Mouse (Mus musculus) lung, embryonic 15.5 days (tissue): ENCODE results near the gene Ggcx. TPM values are rescaled to one million over a fixed set of nuclear protein-coding genes. Genes with fewer than 3 reads are reported as not detected.
"Not testable (repeated sequence)": the region's sequence is repeated elsewhere in the genome, so short reads cannot be mapped to it uniquely, and the experiment has no call there.

Experiments used
- ATAC-seq: fragments of 200-750 bp; cut with Nextera tagmentation; 2 replicates; pipeline ENCODE4 v1.8.0; 2017; ENCODE audit warnings: moderate number of reproducible peaks, borderline replicate concordance; ENCODE audit not compliant: low FRiP score, low TSS enrichment; ENCODE audit errors: extremely low read depth
- H3K27ac ChIP-seq: fragments of 300-500 bp; sonication (generic); 2 replicates; pipeline ENCODE4 v1.5.1; 2015; ENCODE audit warnings: moderate library complexity, mild to moderate bottlenecking, inconsistent platforms
- H3K27me3 ChIP-seq: fragments of 300-500 bp; sonication (generic); 2 replicates; pipeline ENCODE4 v1.6.1; 2015; ENCODE audit warnings: inconsistent platforms
- H3K36me3 ChIP-seq: fragments of 300-500 bp; sonication (generic); 2 replicates; pipeline ENCODE4 v1.6.1; 2015; ENCODE audit warnings: inconsistent platforms
- H3K4me1 ChIP-seq: fragments of 300-500 bp; sonication (generic); 2 replicates; pipeline ENCODE4 v1.6.1; 2015; ENCODE audit warnings: inconsistent platforms
- H3K4me2 ChIP-seq: fragments of 300-500 bp; sonication (generic); 2 replicates; pipeline ENCODE4 v1.6.1; 2015; ENCODE audit warnings: inconsistent platforms, mild to moderate bottlenecking, moderate library complexity
- H3K4me3 ChIP-seq: fragments of 300-500 bp; sonication (generic); 2 replicates; pipeline ENCODE4 v1.5.1; 2015; ENCODE audit warnings: mild to moderate bottlenecking, inconsistent platforms
- H3K9ac ChIP-seq: fragments of 300-500 bp; sonication (generic); 2 replicates; pipeline ENCODE4 v1.6.1; 2015; ENCODE audit warnings: inconsistent platforms
- H3K9me3 ChIP-seq: fragments of 300-500 bp; sonication (generic); 2 replicates; pipeline ENCODE4 v1.6.1; 2016; ENCODE audit warnings: inconsistent platforms
- WGBS: fragments of 180-500 bp; shearing (Covaris S2); methylation state at CpG from one replicate; pipeline ENCODE4 v1.1.7; 2015; 5-methylcytosine and 5-hydroxymethylcytosine counted together
- polyA plus RNA-seq: library from polyadenylated mRNA; unstranded; fragments of >200 nt; fragmentation: Nextera tagmentation; extraction: Ambion mirVana; gene quantifications from 2 replicates; pipeline ENCODE4 v1.2.1, GENCODE M21; 2015

Ggcx gene
- polyA plus RNA-seq, 1 experiment from 2014 or later: 40.0 TPM

- Histone ChIP-seq H3K4me1 (peaks cover 4% of the 10 kb centered on the region; the same call in 1 of the 2 replicates), H3K27ac (no peak overlapping the region), H3K36me3 (peaks cover 85% of the 10 kb centered on the region), H3K4me2 (no peak overlapping the region), H3K9ac (no peak overlapping the region), H3K4me3 (no peak overlapping the region), H3K27me3 (no peaks in the 10 kb centered on the region), H3K9me3 (no peaks in the 10 kb centered on the region)
- ATAC-seq: no peak
- 85% methylated on average over 2 of the region's 2 CpGs for WGBS
Observed at GRCm38 (mm10) chr6:72432153-72432552, 18.0 kb downstream of the Ggcx start.

- no peaks in the 10 kb centered on the region for H3K27me3 ChIP-seq
- no peak for ATAC-seq
- H3K4me2 ChIP-seq: peak overlapping the region; percentile 78
- 0% methylated on average over 5 of the region's 5 CpGs for WGBS
- H3K36me3 ChIP-seq: peaks cover 44% of the 10 kb centered on the region
- peak overlapping the region; percentile 100 for H3K9ac ChIP-seq
- peak overlapping the region; percentile 99; the same call in 1 of the 2 replicates for H3K27ac ChIP-seq
- no peaks in the 10 kb centered on the region for H3K9me3 ChIP-seq
- peaks cover 21% of the 10 kb centered on the region; the same call in 1 of the 2 replicates for H3K4me1 ChIP-seq
- peak overlapping the region; percentile 95 for H3K4me3 ChIP-seq
Observed at GRCm38 (mm10) chr6:72438226-72438625, 24.1 kb downstream of the Ggcx start.

- Histone ChIP-seq H3K36me3 (peaks cover 38% of the 10 kb centered on the region), H3K9me3 (no peaks in the 10 kb centered on the region), H3K27ac (peak overlapping the region; percentile 99), H3K9ac (peak overlapping the region; percentile 100), H3K4me3 (peak overlapping the region; percentile 95), H3K27me3 (no peaks in the 10 kb centered on the region), H3K4me2 (peak overlapping the region; percentile 78), H3K4me1 (peaks cover 21% of the 10 kb centered on the region; the same call in 1 of the 2 replicates)
- WGBS: under 1% methylated on average over 51 of the region's 57 CpGs
- peak; percentile 67 for ATAC-seq
Observed at GRCm38 (mm10) chr6:72438862-72439354, 24.8 kb downstream of the Ggcx start.

GRCm38 (mm10) chr6:72439355-72440185, 25.5 kb downstream of the Ggcx start, which contains the start of gene Mat2a:
TSS of gene Mat2a (minus strand) at chr6:72439558.
- peak within 1 kb of the TSS; percentile 100 for H3K9ac ChIP-seq
- H3K36me3 ChIP-seq: peaks cover 33% of the 10 kb centered on the region
- peaks cover 21% of the 10 kb centered on the region; the same call in 1 of the 2 replicates for H3K4me1 ChIP-seq
- 0% methylated on average over 75 of the region's 77 CpGs for WGBS
- ATAC-seq: peak; percentile 91
- H3K4me2 ChIP-seq: peak within 1 kb of the TSS; percentile 78
- H3K9me3 ChIP-seq: no peaks in the 10 kb centered on the region
- H3K4me3 ChIP-seq: peak within 1 kb of the TSS; percentile 95
- no peaks in the 10 kb centered on the region for H3K27me3 ChIP-seq
- H3K27ac ChIP-seq: peak within 1 kb of the TSS; percentile 99

GRCm38 (mm10) chr6:72440186-72440990, 26.3 kb downstream of the Ggcx start:
- WGBS: 6% methylated on average over 17 of the region's 17 CpGs
- ATAC-seq: no peak

GRCm38 (mm10) chr6:72442921-72443604, 29.0 kb downstream of the Ggcx start:
- Histone ChIP-seq H3K9ac (no peak overlapping the region), H3K4me1 (peaks cover 10% of the 10 kb centered on the region; the same call in 1 of the 2 replicates), H3K36me3 (0 out of 2 replicates have a peak, but pooled peaks cover 1% of the 10 kb centered on the region), H3K27ac (no peak overlapping the region), H3K27me3 (no peaks in the 10 kb centered on the region), H3K4me3 (no peak overlapping the region), H3K4me2 (no peak overlapping the region), H3K9me3 (no peaks in the 10 kb centered on the region)
- WGBS: 83% methylated on average over 1 of the region's 1 CpGs
- no peak for ATAC-seq

More at GRCm38 (mm10) chr6:72440186-72440990, 26.3 kb downstream of the Ggcx start:
- Histone ChIP-seq H3K27ac (peak overlapping the region; percentile 99), H3K4me3 (peak overlapping the region; percentile 95), H3K27me3 (no peaks in the 10 kb centered on the region), H3K9me3 (no peaks in the 10 kb centered on the region), H3K36me3 (peaks cover 24% of the 10 kb centered on the region), H3K4me1 (peaks cover 21% of the 10 kb centered on the region; the same call in 1 of the 2 replicates), H3K4me2 (peak overlapping the region; percentile 78), H3K9ac (peak overlapping the region; percentile 74)

- Histone ChIP-seq H3K36me3 (no peaks in the 10 kb centered on the region), H3K27ac (no peak overlapping the region), H3K9me3 (no peaks in the 10 kb centered on the region), H3K9ac (no peak overlapping the region), H3K27me3 (no peaks in the 10 kb centered on the region), H3K4me1 (peaks cover 8% of the 10 kb centered on the region; the same call in 1 of the 2 replicates), H3K4me3 (no peak overlapping the region), H3K4me2 (no peak overlapping the region)
- ATAC-seq: no peak
Observed at GRCm38 (mm10) chr6:72445011-72445410, 30.9 kb downstream of the Ggcx start.

GRCm38 (mm10) chr6:72447487-72447886, 33.4 kb downstream of the Ggcx start:
- 64% methylated on average over 2 of the region's 2 CpGs for WGBS
- no peak for ATAC-seq

GRCm38 (mm10) chr6:72451778-72452177, 37.7 kb downstream of the Ggcx start:
- H3K27me3 ChIP-seq, H3K27ac ChIP-seq, H3K4me2 ChIP-seq, H3K4me3 ChIP-seq, H3K9me3 ChIP-seq, H3K9ac ChIP-seq, H3K36me3 ChIP-seq, H3K4me1 ChIP-seq, ATAC-seq: not testable (repeated sequence)
- WGBS: 57% methylated on average over 2 of the region's 2 CpGs

More at GRCm38 (mm10) chr6:72447487-72447886, 33.4 kb downstream of the Ggcx start:
- Histone ChIP-seq H3K4me2 (no peak overlapping the region), H3K27me3 (no peaks in the 10 kb centered on the region), H3K4me3 (no peak overlapping the region), H3K27ac (no peak overlapping the region), H3K4me1 (no peaks in the 10 kb centered on the region), H3K9ac (no peak overlapping the region), H3K9me3 (no peaks in the 10 kb centered on the region), H3K36me3 (no peaks in the 10 kb centered on the region)

- H3K27ac ChIP-seq: no peak overlapping the region
- H3K36me3 ChIP-seq: no peaks in the 10 kb centered on the region
- H3K27me3 ChIP-seq: no peaks in the 10 kb centered on the region
- peaks cover 6% of the 10 kb centered on the region; the same call in 1 of the 2 replicates for H3K4me1 ChIP-seq
- H3K9ac ChIP-seq: no peak overlapping the region
- H3K9me3 ChIP-seq: no peaks in the 10 kb centered on the region
- ATAC-seq: no peak
- H3K4me3 ChIP-seq: no peak overlapping the region
- WGBS: 84% methylated on average over 2 of the region's 2 CpGs
- no peak overlapping the region for H3K4me2 ChIP-seq
Observed at GRCm38 (mm10) chr6:72452329-72452728, 38.2 kb downstream of the Ggcx start.

GRCm38 (mm10) chr6:72453578-72453977, 39.5 kb downstream of the Ggcx start:
- H3K27ac ChIP-seq: no peak overlapping the region
- no peaks in the 10 kb centered on the region for H3K9me3 ChIP-seq
- 77% methylated on average over 3 of the region's 3 CpGs for WGBS
- no peak for ATAC-seq
- H3K4me1 ChIP-seq: peaks cover 10% of the 10 kb centered on the region; the same call in 1 of the 2 replicates
- no peak overlapping the region for H3K9ac ChIP-seq
- no peaks in the 10 kb centered on the region for H3K27me3 ChIP-seq
- H3K4me2 ChIP-seq: no peak overlapping the region
- H3K36me3 ChIP-seq: no peaks in the 10 kb centered on the region
- H3K4me3 ChIP-seq: no peak overlapping the region
